Mouse (Mus musculus) neural tube, embryonic 11.5 days (tissue): ENCODE measurements around the gene 2610318N02Rik. TPM values are rescaled to one million over a fixed set of nuclear protein-coding genes. Genes with fewer than 3 reads are reported as not detected.
A peak's percentile ranks its signal among the peaks of the same experiment; 100 is the strongest.

Source experiments
- ATAC-seq: fragments of 200-750 bp; cut with Nextera tagmentation; 2 replicates; pipeline ENCODE4 v1.8.0; 2017; ENCODE audit warnings: moderate number of reproducible peaks, mild to moderate bottlenecking, moderate TSS enrichment, moderate library complexity; ENCODE audit not compliant: insufficient read depth, low FRiP score, low TSS enrichment
- DNase-seq: peaks from one replicate; pipeline ENCODE4 v3.0.0-alpha.2; 2015; ENCODE audit warnings: low spot score
- H3K27ac ChIP-seq: fragments of 300-500 bp; sonication (generic); 2 replicates; pipeline ENCODE4 v1.5.1; 2014; ENCODE audit warnings: low read depth, mild to moderate bottlenecking, low read length
- H3K27me3 ChIP-seq: fragments of 300-500 bp; sonication (generic); 2 replicates; pipeline ENCODE4 v1.6.1; 2014; ENCODE audit warnings: mild to moderate bottlenecking, low read length, mixed read lengths; ENCODE audit not compliant: control insufficient read depth, insufficient read depth
- H3K36me3 ChIP-seq: fragments of 300-500 bp; sonication (generic); 2 replicates; pipeline ENCODE4 v1.6.1; 2014; ENCODE audit warnings: mild to moderate bottlenecking, low read length, moderate library complexity, mixed read lengths; ENCODE audit not compliant: control insufficient read depth, insufficient read depth
- H3K4me1 ChIP-seq: fragments of 300-500 bp; sonication (generic); 2 replicates; pipeline ENCODE4 v1.6.1; 2014; ENCODE audit warnings: low read length, mixed read lengths; ENCODE audit not compliant: control insufficient read depth, insufficient read depth
- H3K4me2 ChIP-seq: fragments of 300-500 bp; sonication (generic); 2 replicates; pipeline ENCODE4 v1.6.1; 2014; ENCODE audit warnings: low read depth, mild to moderate bottlenecking, moderate library complexity
- H3K4me3 ChIP-seq: fragments of 300-500 bp; sonication (generic); 2 replicates; pipeline ENCODE4 v1.5.1; 2014; ENCODE audit warnings: low read depth, low read length
- H3K9ac ChIP-seq: fragments of 300-500 bp; sonication (generic); 2 replicates; pipeline ENCODE4 v1.6.1; 2014; ENCODE audit warnings: mild to moderate bottlenecking, low read length
- H3K9me3 ChIP-seq: fragments of 300-500 bp; sonication (generic); 2 replicates; pipeline ENCODE4 v1.6.1; 2016; ENCODE audit warnings: low read length; ENCODE audit not compliant: control insufficient read depth
- WGBS: fragments of 180-500 bp; shearing (Covaris S2); extraction: QIAGEN DNeasy Blood & Tissue Kit; methylation state at CpG from one replicate; pipeline ENCODE4 v1.1.7; 2014; 5-methylcytosine and 5-hydroxymethylcytosine counted together
- polyA plus RNA-seq: library from polyadenylated mRNA; unstranded; fragments of >200 nt; fragmentation: Nextera tagmentation; extraction: Ambion mirVana; gene quantifications from 2 replicates; pipeline ENCODE4 v1.2.1, GENCODE M21; 2014

2610318N02Rik gene
- polyA plus RNA-seq, 1 experiment from 2014 or later, result 105 TPM

GRCm38 (mm10) chr16:17086669-17087193 is 38.2 kb downstream of the 2610318N02Rik start:
- H3K27me3 ChIP-seq, result no peaks in the 10 kb centered on the region
- H3K9ac ChIP-seq, result no peak overlapping the region
- no peak for DNase-seq
- no peak overlapping the region for H3K27ac ChIP-seq
- no peaks in the 10 kb centered on the region for H3K4me1 ChIP-seq
- no peaks in the 10 kb centered on the region for H3K9me3 ChIP-seq
- 80% methylated on average over 13 of the region's 13 CpGs for WGBS
- H3K4me2 ChIP-seq, result no peak overlapping the region
- H3K4me3 ChIP-seq, result no peak overlapping the region
- ATAC-seq, result no peak
- H3K36me3 ChIP-seq, result peaks cover 22% of the 10 kb centered on the region

GRCm38 (mm10) chr16:17086241-17086640 is 38.7 kb downstream of the 2610318N02Rik start:
- WGBS, result 92% methylated on average over 3 of the region's 3 CpGs
- no peaks in the 10 kb centered on the region for H3K4me1 ChIP-seq
- H3K4me3 ChIP-seq, result no peak overlapping the region
- H3K36me3 ChIP-seq, result peaks cover 21% of the 10 kb centered on the region
- DNase-seq (no peak), ATAC-seq (no peak)
- no peak overlapping the region for H3K27ac ChIP-seq
- H3K9me3 ChIP-seq, result no peaks in the 10 kb centered on the region
- H3K9ac ChIP-seq, result no peak overlapping the region
- H3K27me3 ChIP-seq, result no peaks in the 10 kb centered on the region
- no peak overlapping the region for H3K4me2 ChIP-seq

GRCm38 (mm10) chr16:17085636-17086035 is 39.3 kb downstream of the 2610318N02Rik start:
- Histone ChIP-seq H3K4me1 (no peaks in the 10 kb centered on the region), H3K9ac (no peak overlapping the region), H3K36me3 (peaks cover 20% of the 10 kb centered on the region), H3K4me3 (no peak overlapping the region), H3K27me3 (no peaks in the 10 kb centered on the region), H3K9me3 (no peaks in the 10 kb centered on the region), H3K27ac (no peak overlapping the region), H3K4me2 (no peak overlapping the region)
- DNase-seq, result no peak
- WGBS, result 94% methylated on average over 4 of the region's 4 CpGs
- no peak for ATAC-seq

GRCm38 (mm10) chr16:17082121-17082792 is 42.7 kb downstream of the 2610318N02Rik start:
- Histone ChIP-seq H3K4me2 (no peak overlapping the region), H3K36me3 (peaks cover 11% of the 10 kb centered on the region), H3K9ac (no peak overlapping the region), H3K4me1 (no peaks in the 10 kb centered on the region), H3K27ac (no peak overlapping the region), H3K27me3 (no peaks in the 10 kb centered on the region), H3K9me3 (no peaks in the 10 kb centered on the region), H3K4me3 (no peak overlapping the region)
- 91% methylated on average over 6 of the region's 6 CpGs for WGBS
- DNase-seq, result no peak
- no peak for ATAC-seq

- no peak overlapping the region for H3K9ac ChIP-seq
- no peak for DNase-seq
- peaks cover 19% of the 10 kb centered on the region for H3K36me3 ChIP-seq
- 88% methylated on average over 7 of the region's 7 CpGs for WGBS
- H3K9me3 ChIP-seq, result no peaks in the 10 kb centered on the region
- no peak for ATAC-seq
- H3K4me1 ChIP-seq, result no peaks in the 10 kb centered on the region
- H3K27me3 ChIP-seq, result no peaks in the 10 kb centered on the region
- H3K4me3 ChIP-seq, result no peak overlapping the region
- no peak overlapping the region for H3K4me2 ChIP-seq
- H3K27ac ChIP-seq, result no peak overlapping the region
Measured at GRCm38 (mm10) chr16:17078101-17078500, 46.9 kb downstream of the 2610318N02Rik start.

- Histone ChIP-seq H3K9me3 (no peaks in the 10 kb centered on the region), H3K4me1 (no peaks in the 10 kb centered on the region), H3K36me3 (peaks cover 17% of the 10 kb centered on the region), H3K4me2 (no peak overlapping the region), H3K9ac (no peak overlapping the region), H3K27ac (no peak overlapping the region), H3K4me3 (no peak overlapping the region), H3K27me3 (no peaks in the 10 kb centered on the region)
- ATAC-seq (no peak), DNase-seq (no peak)
Measured at GRCm38 (mm10) chr16:17076869-17077268, 48.1 kb downstream of the 2610318N02Rik start.

- DNase-seq (no peak), ATAC-seq (no peak)
- Histone ChIP-seq H3K4me1 (no peaks in the 10 kb centered on the region), H3K9me3 (no peaks in the 10 kb centered on the region), H3K9ac (no peak overlapping the region), H3K27me3 (no peaks in the 10 kb centered on the region), H3K27ac (no peak overlapping the region), H3K4me3 (no peak overlapping the region), H3K4me2 (no peak overlapping the region), H3K36me3 (peaks cover 17% of the 10 kb centered on the region)
- WGBS, result 94% methylated on average over 2 of the region's 2 CpGs
Measured at GRCm38 (mm10) chr16:17076301-17076700, 48.7 kb downstream of the 2610318N02Rik start.

- Histone ChIP-seq H3K4me2 (no peak overlapping the region), H3K4me1 (peaks cover 4% of the 10 kb centered on the region; the same call in 1 of the 2 replicates), H3K27me3 (no peaks in the 10 kb centered on the region), H3K27ac (no peak overlapping the region), H3K4me3 (no peak overlapping the region), H3K9ac (no peak overlapping the region), H3K36me3 (peaks cover 14% of the 10 kb centered on the region), H3K9me3 (no peaks in the 10 kb centered on the region)
- DNase-seq (no peak), ATAC-seq (no peak)
- 94% methylated on average over 7 of the region's 7 CpGs for WGBS
Measured at GRCm38 (mm10) chr16:17073000-17073399, 52.0 kb downstream of the 2610318N02Rik start.

GRCm38 (mm10) chr16:17070716-17071115 is 54.3 kb downstream of the 2610318N02Rik start:
- no peak overlapping the region for H3K27ac ChIP-seq
- peaks cover 12% of the 10 kb centered on the region for H3K36me3 ChIP-seq
- no peaks in the 10 kb centered on the region for H3K27me3 ChIP-seq
- ATAC-seq (no peak), DNase-seq (no peak)
- WGBS, result 54% methylated on average over 6 of the region's 6 CpGs
- H3K4me3 ChIP-seq, result peak overlapping the region; percentile 75
- peak overlapping the region; percentile 88 for H3K9ac ChIP-seq
- H3K4me2 ChIP-seq, result peak overlapping the region; percentile 71
- no peaks in the 10 kb centered on the region for H3K9me3 ChIP-seq
- peaks cover 4% of the 10 kb centered on the region; the same call in 1 of the 2 replicates for H3K4me1 ChIP-seq
